In the genomic region with DNA sequence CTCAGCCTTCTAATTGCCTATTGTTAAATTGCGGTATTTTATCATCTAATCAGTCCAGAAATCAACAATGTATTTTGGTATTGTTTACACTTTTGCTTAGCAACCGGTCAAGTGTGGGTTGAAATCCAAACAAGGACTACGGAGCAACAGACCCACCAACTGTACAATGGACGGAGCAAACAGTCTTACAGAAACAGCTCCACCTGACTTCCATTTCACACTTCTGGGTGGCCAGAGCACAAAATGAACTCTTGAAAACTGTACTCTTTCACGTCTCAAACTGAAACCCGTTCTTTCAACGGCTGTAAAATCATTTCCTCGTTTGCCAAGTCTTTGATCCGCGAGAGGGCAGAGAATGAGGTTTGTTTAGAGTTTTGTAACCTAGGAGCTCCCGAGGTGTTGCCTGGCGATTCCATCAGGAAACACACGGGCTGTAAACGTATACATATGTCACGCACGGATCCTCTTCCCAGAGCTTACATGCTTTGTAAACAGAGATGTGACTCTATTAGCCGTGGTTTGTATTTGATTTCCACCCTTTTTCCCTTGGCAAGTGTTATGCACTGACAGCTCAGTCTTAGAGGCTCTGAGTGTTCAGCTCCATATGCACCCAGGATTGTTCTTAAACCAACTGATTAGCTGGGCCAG, we compare ENCODE assay signal across 10 mouse cellular contexts.
DNase-seq lines count a peak whose midpoint lies in the region; ATAC-seq and TF ChIP-seq lines count a peak whose summit lies in the region.
"Had no signal": no experiment of that assay in that cellular context is flagged by ENCODE, and none has a peak within 500 bp of the region (broad histone marks: within the 10 kb centered on the region; RNA-seq: fewer than 3 reads in every experiment).

No protein-coding gene starts in this region.

- no peak for TF ChIP-seq CTCF in gastrocnemius, adult 2 months (IDR thresholded peaks at IDR 0.05)

- peak overlapping the region; percentile 46 for H3K4me3 ChIP-seq in gastrocnemius, adult 2 months
- no peak overlapping the region for H3K4me3 ChIP-seq in midbrain, embryonic 11.5 days (ENCODE audit: low read depth, low read length)
- no peak overlapping the region for H3K4me3 ChIP-seq in midbrain, embryonic 13.5 days (replicated peaks)
- H3K4me3 ChIP-seq in limb, embryonic 12.5 days (replicated peaks) = no peak overlapping the region
- peak overlapping the region; percentile 19 for H3K4me3 ChIP-seq in stomach, embryonic 15.5 days (replicated peaks)
- H3K4me3 ChIP-seq: forebrain, embryonic 15.5 days; liver, embryonic 15.5 days had no signal

- no peak for ATAC-seq in midbrain, embryonic 11.5 days (ENCODE audit: low FRiP score)
- no peak for ATAC-seq in midbrain, embryonic 13.5 days
- ATAC-seq in limb, embryonic 12.5 days (ENCODE audit: insufficient number of reproducible peaks, insufficient read depth, low FRiP score, low TSS enrichment, low read depth) = no peak
- ATAC-seq in stomach, embryonic 15.5 days (ENCODE audit: insufficient read depth, low FRiP score, low read depth) = no peak
- ATAC-seq: forebrain, embryonic 15.5 days had no signal

- no peak for DNase-seq in gastrocnemius, adult 2 months
- DNase-seq in gastrocnemius, postnatal 4 days (ENCODE audit: low spot score in 2 of 2) = no peak
- peak; percentile 82 for DNase-seq in midbrain, embryonic 11.5 days (ENCODE audit: low spot score, missing footprints)
- no peak for DNase-seq in c-Kit-positive CD71-positive TER-119-positive erythroid progenitor cells, embryonic 14.5 days (ENCODE audit: low spot score)
- DNase-seq in layer of hippocampus, postnatal 25 days (ENCODE audit: extremely low spot score in 1 of 2, low spot score in 1 of 2) = no peak

- intact Hi-C loops in gastrocnemius, adult 2 months (cut with DNase I) = no loop called here

- no peak overlapping the region for H3K27ac ChIP-seq in gastrocnemius, adult 2 months
- H3K27ac ChIP-seq in midbrain, embryonic 11.5 days (ENCODE audit: low read depth, low read length) = no peak overlapping the region
- no peak overlapping the region for H3K27ac ChIP-seq in midbrain, embryonic 13.5 days
- H3K27ac ChIP-seq in limb, embryonic 12.5 days = no peak overlapping the region
- no peak overlapping the region for H3K27ac ChIP-seq in stomach, embryonic 15.5 days
- H3K27ac ChIP-seq: forebrain, embryonic 15.5 days; liver, embryonic 15.5 days had no signal

- 77% methylated on average over 17 of the region's 17 CpGs for WGBS in midbrain, embryonic 11.5 days
- WGBS in midbrain, embryonic 13.5 days = 77% methylated on average over 17 of the region's 17 CpGs
- 31% methylated on average over 17 of the region's 17 CpGs for WGBS in limb, embryonic 12.5 days
- WGBS in stomach, embryonic 15.5 days = 20% methylated on average over 17 of the region's 17 CpGs

- no peak overlapping the region for H3K9ac ChIP-seq in midbrain, embryonic 11.5 days (ENCODE audit: low read length)
- no peak overlapping the region for H3K9ac ChIP-seq in midbrain, embryonic 13.5 days (replicated peaks)
- no peak overlapping the region for H3K9ac ChIP-seq in limb, embryonic 12.5 days (replicated peaks)
- H3K9ac ChIP-seq in stomach, embryonic 15.5 days = no peak overlapping the region
- H3K9ac ChIP-seq: forebrain, embryonic 15.5 days; liver, embryonic 15.5 days had no signal

- no peak overlapping the region for H3K4me2 ChIP-seq in midbrain, embryonic 11.5 days
- no peak overlapping the region for H3K4me2 ChIP-seq in midbrain, embryonic 13.5 days (replicated peaks)
- H3K4me2 ChIP-seq in limb, embryonic 12.5 days = peak overlapping the region; percentile 13; the same call in 1 of the 2 replicates
- peak overlapping the region; percentile 41 for H3K4me2 ChIP-seq in stomach, embryonic 15.5 days
- H3K4me2 ChIP-seq: forebrain, embryonic 15.5 days; liver, embryonic 15.5 days had no signal

- H3K27me3 ChIP-seq in midbrain, embryonic 11.5 days (ENCODE audit: control insufficient read depth, insufficient read depth, low read length) = no peaks in the 10 kb centered on the region
- H3K27me3 ChIP-seq in midbrain, embryonic 13.5 days = no peaks in the 10 kb centered on the region
- H3K27me3 ChIP-seq in limb, embryonic 12.5 days = 0 out of 2 replicates have a peak, but pooled peaks cover 11% of the 10 kb centered on the region
- H3K27me3 ChIP-seq in stomach, embryonic 15.5 days (replicated peaks) = no peaks in the 10 kb centered on the region
- H3K27me3 ChIP-seq: forebrain, embryonic 15.5 days; liver, embryonic 15.5 days had no signal

- no peaks in the 10 kb centered on the region for H3K9me3 ChIP-seq in midbrain, embryonic 11.5 days (ENCODE audit: control insufficient read depth, low read length)
- H3K9me3 ChIP-seq in midbrain, embryonic 13.5 days = no peaks in the 10 kb centered on the region
- H3K9me3 ChIP-seq in limb, embryonic 12.5 days = no peaks in the 10 kb centered on the region
- H3K9me3 ChIP-seq in stomach, embryonic 15.5 days = no peaks in the 10 kb centered on the region
- H3K9me3 ChIP-seq: forebrain, embryonic 15.5 days; liver, embryonic 15.5 days had no signal

- H3K36me3 ChIP-seq in midbrain, embryonic 11.5 days (ENCODE audit: control insufficient read depth, insufficient read depth, low read length) = no peaks in the 10 kb centered on the region
- no peaks in the 10 kb centered on the region for H3K36me3 ChIP-seq in midbrain, embryonic 13.5 days
- H3K36me3 ChIP-seq in limb, embryonic 12.5 days = no peaks in the 10 kb centered on the region
- no peaks in the 10 kb centered on the region for H3K36me3 ChIP-seq in stomach, embryonic 15.5 days
- H3K36me3 ChIP-seq: forebrain, embryonic 15.5 days; liver, embryonic 15.5 days had no signal

- no peaks in the 10 kb centered on the region for H3K4me1 ChIP-seq in midbrain, embryonic 11.5 days (ENCODE audit: control insufficient read depth, insufficient read depth, low read length)
- H3K4me1 ChIP-seq in midbrain, embryonic 13.5 days (replicated peaks) = no peaks in the 10 kb centered on the region
- no peaks in the 10 kb centered on the region; the same call in 1 of the 2 replicates for H3K4me1 ChIP-seq in limb, embryonic 12.5 days (replicated peaks)
- peaks cover 3% of the 10 kb centered on the region; the same call in 1 of the 2 replicates for H3K4me1 ChIP-seq in stomach, embryonic 15.5 days
- H3K4me1 ChIP-seq: forebrain, embryonic 15.5 days; liver, embryonic 15.5 days had no signal

Comparison
In these comparisons a context has a peak if more than half of its experiments do, and no peak if none do; other contexts are left out.
1. H3K4me3 ChIP-seq: peak in gastrocnemius, adult 2 months (single experiment) and stomach, embryonic 15.5 days (single experiment); none in midbrain, embryonic 11.5 days (single experiment), midbrain, embryonic 13.5 days (single experiment) and limb, embryonic 12.5 days (single experiment).
2. H3K4me2 ChIP-seq: peak in limb, embryonic 12.5 days (single experiment) and stomach, embryonic 15.5 days (single experiment); none in midbrain, embryonic 11.5 days (single experiment) and midbrain, embryonic 13.5 days (single experiment).